Mouse (Mus musculus): ENCODE measurements around the gene Kdm4a. TPM values are rescaled to one million over a fixed set of nuclear protein-coding genes. Genes with fewer than 3 reads are reported as not detected.

The Kdm4a gene
- polyA plus RNA-seq, 1 experiment from 2014 or later: 34.0 TPM

GRCm38 (mm10) chr4:118156559-118156958, 23.3 kb downstream of the Kdm4a start:
- DNase-seq (ENCODE audit: low spot score): no peak

GRCm38 (mm10) chr4:118154889-118155288, 25.0 kb downstream of the Kdm4a start:
- DNase-seq (ENCODE audit: low spot score): no peak

- no peak for DNase-seq (ENCODE audit: low spot score)
These were observed 27.6 kb downstream of the Kdm4a start for GRCm38 (mm10) chr4:118152020-118152785.

- no peak for DNase-seq (ENCODE audit: low spot score)
These were observed 29.0 kb downstream of the Kdm4a start for GRCm38 (mm10) chr4:118150804-118151203.

GRCm38 (mm10) chr4:118149956-118150680, 29.7 kb downstream of the Kdm4a start:
- no peak for DNase-seq (ENCODE audit: low spot score)

GRCm38 (mm10) chr4:118149055-118149576, 30.7 kb downstream of the Kdm4a start:
- DNase-seq (ENCODE audit: low spot score): no peak

GRCm38 (mm10) chr4:118148317-118148687, 31.5 kb downstream of the Kdm4a start:
- DNase-seq (ENCODE audit: low spot score): no peak

- DNase-seq (ENCODE audit: low spot score): no peak
These were observed 32.1 kb downstream of the Kdm4a start for GRCm38 (mm10) chr4:118147547-118148316.

GRCm38 (mm10) chr4:118147090-118147489, 32.8 kb downstream of the Kdm4a start:
- DNase-seq (ENCODE audit: low spot score): no peak

GRCm38 (mm10) chr4:118144324-118144723, 35.5 kb downstream of the Kdm4a start:
- DNase-seq (ENCODE audit: low spot score): no peak

- DNase-seq (ENCODE audit: low spot score): no peak
These were observed 36.2 kb downstream of the Kdm4a start for GRCm38 (mm10) chr4:118143679-118144078.

GRCm38 (mm10) chr4:118141511-118141910, 38.3 kb downstream of the Kdm4a start:
- no peak for DNase-seq (ENCODE audit: low spot score)

GRCm38 (mm10) chr4:118138891-118139290, 41.0 kb downstream of the Kdm4a start:
- no peak for DNase-seq (ENCODE audit: low spot score)

- no peak for DNase-seq (ENCODE audit: low spot score)
These were observed 42.0 kb downstream of the Kdm4a start for GRCm38 (mm10) chr4:118137857-118138256.

GRCm38 (mm10) chr4:118137311-118137710, 42.5 kb downstream of the Kdm4a start:
- DNase-seq (ENCODE audit: low spot score): no peak

GRCm38 (mm10) chr4:118135414-118135813, 44.4 kb downstream of the Kdm4a start:
- no peak for DNase-seq (ENCODE audit: low spot score)

GRCm38 (mm10) chr4:118134485-118135365, 45.1 kb downstream of the Kdm4a start, which contains the start of gene St3gal3:
St3gal3 (minus strand) TSS chr4:118134914.
- DNase-seq (ENCODE audit: low spot score): peak; percentile 92

- no peak for DNase-seq (ENCODE audit: low spot score)
These were observed 48.5 kb downstream of the Kdm4a start for GRCm38 (mm10) chr4:118131329-118131728.

- DNase-seq (ENCODE audit: low spot score): no peak
These were observed 56.7 kb downstream of the Kdm4a start for GRCm38 (mm10) chr4:118123030-118123704.

GRCm38 (mm10) chr4:118122078-118122477, 57.8 kb downstream of the Kdm4a start:
- DNase-seq (ENCODE audit: low spot score): no peak
